In the genomic region with DNA sequence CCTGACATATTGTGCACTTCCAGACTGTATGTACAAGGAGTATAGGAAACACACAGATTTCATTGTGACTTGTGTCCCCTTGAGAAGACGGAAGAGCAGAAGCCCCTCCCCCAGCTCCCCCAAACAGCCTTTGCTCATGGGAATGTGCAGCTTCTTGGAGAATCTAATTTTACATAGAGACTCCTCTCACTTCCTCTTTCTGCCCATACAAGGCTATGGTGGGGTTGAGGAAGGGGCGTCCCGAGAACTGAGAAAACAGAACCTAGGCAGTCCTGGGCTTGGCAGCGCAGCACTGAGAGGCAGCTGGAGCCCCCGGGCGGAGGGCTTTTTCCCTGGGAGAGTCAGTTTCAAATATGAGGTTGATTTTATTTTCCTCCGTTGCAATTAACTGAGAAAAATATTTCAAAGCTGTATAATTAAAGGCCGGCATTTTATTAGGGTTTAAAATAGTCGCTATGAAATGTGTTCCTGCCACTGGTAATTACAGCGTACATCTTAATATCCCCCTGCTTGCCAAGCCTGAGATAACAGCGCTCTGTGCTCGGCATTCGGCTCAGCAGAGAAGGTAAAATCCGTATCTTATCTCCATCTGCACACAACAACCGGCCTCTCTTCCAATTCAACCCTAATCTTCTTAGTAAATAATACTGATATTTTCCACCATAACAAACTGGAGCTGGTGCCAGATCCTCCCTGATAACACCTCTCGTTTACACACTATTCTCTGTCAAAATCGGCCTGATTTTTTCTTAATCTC, we compare ENCODE assay signal across 16 mouse cellular contexts. TPM values are rescaled to one million over a fixed set of nuclear protein-coding genes. Genes with fewer than 3 reads are reported as not detected.
DNase-seq lines count a peak whose midpoint lies in the region; ATAC-seq and TF ChIP-seq lines count a peak whose summit lies in the region.
"Had no signal": no experiment of that assay in that cellular context is flagged by ENCODE, and none has a peak within 500 bp of the region (broad histone marks: within the 10 kb centered on the region; RNA-seq: fewer than 3 reads in every experiment).

No protein-coding gene starts in this region.

- 43% methylated on average over 17 of the region's 17 CpGs for WGBS in heart, embryonic 10.5 days
- 33% methylated on average over 17 of the region's 17 CpGs for WGBS in liver, postnatal 0 days (ENCODE audit: insufficient replicate concordance)
- 36% methylated on average over 17 of the region's 17 CpGs for WGBS in liver, embryonic 12.5 days (ENCODE audit: insufficient replicate concordance)

- DNase-seq in heart, embryonic 10.5 days (ENCODE audit: low spot score) = peak; percentile 68
- DNase-seq in heart, postnatal 14 days = no peak
- DNase-seq in liver, postnatal 0 days = peak; percentile 13
- peak; percentile 8 for DNase-seq in brain, embryonic 18.5 days (ENCODE audit: low read depth, low spot score)
- no peak for DNase-seq in gastrocnemius, adult 2 months
- no peak for DNase-seq in adrenal gland, postnatal 4 days (ENCODE audit: low spot score in 2 of 2)
- DNase-seq: adrenal gland, postnatal 14 days; cerebellum, postnatal 10 days; gastrocnemius, postnatal 10 days; kidney, adult 9 months; lung, adult 2 months had no signal

- no peak overlapping the region for H3K9ac ChIP-seq in liver, postnatal 0 days (replicated peaks)
- H3K9ac ChIP-seq in liver, embryonic 12.5 days = no peak overlapping the region

- H3K9me3 ChIP-seq in heart, embryonic 10.5 days = no peaks in the 10 kb centered on the region
- peaks cover 1% of the 10 kb centered on the region; the same call in 1 of the 2 replicates for H3K9me3 ChIP-seq in liver, postnatal 0 days (ENCODE audit: low read length)
- H3K9me3 ChIP-seq in liver, embryonic 12.5 days (replicated peaks) = peaks cover 4% of the 10 kb centered on the region; the same call in 1 of the 2 replicates

- peak overlapping the region; percentile 15; the same call in 1 of the 2 replicates for H3K4me3 ChIP-seq in heart, embryonic 10.5 days
- no peak overlapping the region for H3K4me3 ChIP-seq in liver, postnatal 0 days (ENCODE audit: low read depth, low read length)
- H3K4me3 ChIP-seq in liver, embryonic 12.5 days = no peak overlapping the region
- H3K4me3 ChIP-seq in gastrocnemius, adult 2 months = no peak overlapping the region
- H3K4me3 ChIP-seq: left cerebral cortex, adult 2 months had no signal

- H3K4me1 ChIP-seq in heart, embryonic 10.5 days = peaks cover 19% of the 10 kb centered on the region
- no peaks in the 10 kb centered on the region for H3K4me1 ChIP-seq in liver, postnatal 0 days (ENCODE audit: insufficient read depth)
- H3K4me1 ChIP-seq in liver, embryonic 12.5 days = no peaks in the 10 kb centered on the region

- TF ChIP-seq EP300 in liver, postnatal 0 days (IDR thresholded peaks at IDR 0.05; ENCODE audit: low read depth) = no peak

- H3K36me3 ChIP-seq in heart, embryonic 10.5 days = no peaks in the 10 kb centered on the region
- H3K36me3 ChIP-seq in liver, postnatal 0 days (replicated peaks; ENCODE audit: insufficient read depth, low read length) = no peaks in the 10 kb centered on the region
- H3K36me3 ChIP-seq in liver, embryonic 12.5 days = no peaks in the 10 kb centered on the region

- ATAC-seq in liver, postnatal 0 days = no peak
- ATAC-seq in liver, embryonic 12.5 days = no peak
- ATAC-seq in megakaryocyte progenitor cell, adult 5-6 weeks (replicated peaks; ENCODE audit: poor library complexity) = peak; percentile 63
- ATAC-seq: Patski had no signal

- no peak overlapping the region for H3K27ac ChIP-seq in heart, embryonic 10.5 days
- no peak overlapping the region for H3K27ac ChIP-seq in liver, postnatal 0 days (ENCODE audit: low read depth)
- H3K27ac ChIP-seq in liver, embryonic 12.5 days = no peak overlapping the region
- no peak overlapping the region for H3K27ac ChIP-seq in gastrocnemius, adult 2 months
- H3K27ac ChIP-seq: left cerebral cortex, adult 2 months had no signal

- TF ChIP-seq CTCF in liver, postnatal 0 days (IDR thresholded peaks at IDR 0.05; ENCODE audit: low read depth) = no peak
- no peak for TF ChIP-seq CTCF in gastrocnemius, adult 2 months (IDR thresholded peaks at IDR 0.05)

- no peak overlapping the region for H3K4me2 ChIP-seq in liver, postnatal 0 days (ENCODE audit: low read depth, low read length)
- no peak overlapping the region for H3K4me2 ChIP-seq in liver, embryonic 12.5 days

- H3K27me3 ChIP-seq in heart, embryonic 10.5 days (ENCODE audit: insufficient read depth, poor library complexity, severe bottlenecking) = no peaks in the 10 kb centered on the region
- 0 out of 2 replicates have a peak, but pooled peaks cover 5% of the 10 kb centered on the region for H3K27me3 ChIP-seq in liver, postnatal 0 days (ENCODE audit: insufficient read depth, low read length)
- H3K27me3 ChIP-seq in liver, embryonic 12.5 days (replicated peaks) = peaks cover 11% of the 10 kb centered on the region; the same call in 1 of the 2 replicates

- intact Hi-C loops in heart, postnatal 14 days (cut with DNase I) = no loop called here
- intact Hi-C loops in gastrocnemius, adult 2 months (cut with DNase I) = no loop called here

RNA-seq across cellular contexts. Expression of a gene that starts 50.7 kb away (rescaled TPM):
- polyA plus RNA-seq in heart, embryonic 10.5 days (2016; fragmentation: Nextera tagmentation; extraction: Ambion mirVana) = 0.06 TPM in 1 of 2 replicates, not detected in the other
- total RNA-seq in heart, postnatal 14 days (2021) = not detected
- not detected in 2 replicates for polyA plus RNA-seq in liver, postnatal 0 days (2015; fragmentation: Nextera tagmentation; extraction: Ambion mirVana)
- not detected in 2 replicates for polyA plus RNA-seq in liver, embryonic 12.5 days (2016; fragmentation: Nextera tagmentation; extraction: Ambion mirVana)
- total RNA-seq in megakaryocyte progenitor cell, adult 5-6 weeks (2015) = not detected in 2 replicates
- not detected in 2 replicates for total RNA-seq in megakaryocyte progenitor cell, adult 5-6 weeks (2017)
- total RNA-seq in gastrocnemius, adult 2 months (2021) = not detected
- total RNA-seq in adrenal gland, postnatal 4 days (2021) = not detected
- total RNA-seq: adrenal gland, postnatal 14 days; gastrocnemius, postnatal 10 days had no signal
- polyA plus RNA-seq: C2C12; lung, adult 2 months had no signal

Comparison
In these comparisons a context has a peak if more than half of its experiments do, and no peak if none do; other contexts are left out.
1. DNase-seq: peak in heart, embryonic 10.5 days (single experiment), liver, postnatal 0 days (single experiment) and brain, embryonic 18.5 days (single experiment); none in heart, postnatal 14 days (0 of 2), gastrocnemius, adult 2 months (single experiment) and adrenal gland, postnatal 4 days (0 of 2).